Mouse (Mus musculus): ENCODE data around the gene Pkn1. TPM values are rescaled to one million over a fixed set of nuclear protein-coding genes. Genes with fewer than 3 reads are reported as not detected.

Gene Pkn1
- polyA plus RNA-seq, 1 experiment from 2014 or later: 22.7 TPM

- peaks cover 7% of the 10 kb centered on the region for H3K36me3 ChIP-seq (ENCODE audit: control insufficient read depth, insufficient read depth, low read length)
- H3K27me3 ChIP-seq (ENCODE audit: control insufficient read depth, insufficient read depth, low read length): no peaks in the 10 kb centered on the region
- no peak overlapping the region for H3K9ac ChIP-seq (ENCODE audit: low read length)
- no peak for ATAC-seq (ENCODE audit: insufficient number of reproducible peaks, insufficient read depth, low FRiP score, low read depth)
- WGBS: 16% methylated on average over 8 of the region's 8 CpGs
- H3K9me3 ChIP-seq (ENCODE audit: control insufficient read depth, low read length): no peaks in the 10 kb centered on the region
- H3K27ac ChIP-seq (replicated peaks in 1 of 2; ENCODE audit: control insufficient read depth in 1 of 2, insufficient read depth in 1 of 2, low read depth in 2 of 2, low read length in 2 of 2): peak overlapping the region; percentile 39 to 72; a peak in 2 of 4 replicates
- peak overlapping the region; percentile 35 to 87 for H3K4me3 ChIP-seq (ENCODE audit: control insufficient read depth in 1 of 2, insufficient read depth in 1 of 2, low read depth in 1 of 2, low read length in 2 of 2)
- H3K4me1 ChIP-seq (ENCODE audit: control insufficient read depth in 2 of 2, insufficient read depth in 2 of 2, low read length in 2 of 2): peaks cover 8 to 17% of the 10 kb centered on the region in 2 experiments
- peak overlapping the region; percentile 60 for H3K4me2 ChIP-seq (ENCODE audit: low read length)
Measured at GRCm38 (mm10) chr8:83714676-83715030, 15.7 kb upstream of the Pkn1 start.

GRCm38 (mm10) chr8:83707554-83707953 is 8.6 kb upstream of the Pkn1 start:
- H3K27ac ChIP-seq (replicated peaks in 1 of 2; ENCODE audit: control insufficient read depth in 1 of 2, insufficient read depth in 1 of 2, low read depth in 2 of 2, low read length in 2 of 2): no peak overlapping the region
- no peaks in the 10 kb centered on the region for H3K4me1 ChIP-seq (ENCODE audit: control insufficient read depth in 2 of 2, insufficient read depth in 2 of 2, low read length in 2 of 2)
- no peaks in the 10 kb centered on the region for H3K9me3 ChIP-seq (ENCODE audit: control insufficient read depth, low read length)
- ATAC-seq (ENCODE audit: insufficient number of reproducible peaks, insufficient read depth, low FRiP score, low read depth): no peak
- H3K9ac ChIP-seq (ENCODE audit: low read length): no peak overlapping the region
- no peak overlapping the region for H3K4me3 ChIP-seq (ENCODE audit: control insufficient read depth in 1 of 2, insufficient read depth in 1 of 2, low read depth in 1 of 2, low read length in 2 of 2)
- WGBS: 67% methylated on average over 8 of the region's 8 CpGs
- no peaks in the 10 kb centered on the region for H3K27me3 ChIP-seq (ENCODE audit: control insufficient read depth, insufficient read depth, low read length)
- no peaks in the 10 kb centered on the region for H3K36me3 ChIP-seq (ENCODE audit: control insufficient read depth, insufficient read depth, low read length)
- H3K4me2 ChIP-seq (ENCODE audit: low read length): no peak overlapping the region

- Histone ChIP-seq H3K9ac (ENCODE audit: low read length) (no peak overlapping the region), H3K9me3 (ENCODE audit: control insufficient read depth, low read length) (no peaks in the 10 kb centered on the region), H3K27ac (replicated peaks in 1 of 2; ENCODE audit: control insufficient read depth in 1 of 2, insufficient read depth in 1 of 2, low read depth in 2 of 2, low read length in 2 of 2) (no peak overlapping the region), H3K36me3 (ENCODE audit: control insufficient read depth, insufficient read depth, low read length) (no peaks in the 10 kb centered on the region), H3K27me3 (ENCODE audit: control insufficient read depth, insufficient read depth, low read length) (no peaks in the 10 kb centered on the region), H3K4me3 (ENCODE audit: control insufficient read depth in 1 of 2, insufficient read depth in 1 of 2, low read depth in 1 of 2, low read length in 2 of 2) (no peak overlapping the region), H3K4me1 (ENCODE audit: control insufficient read depth in 2 of 2, insufficient read depth in 2 of 2, low read length in 2 of 2) (no peaks in the 10 kb centered on the region), H3K4me2 (ENCODE audit: low read length) (no peak overlapping the region)
- WGBS: 66% methylated on average over 5 of the region's 5 CpGs
- ATAC-seq (ENCODE audit: insufficient number of reproducible peaks, insufficient read depth, low FRiP score, low read depth): no peak
Measured at GRCm38 (mm10) chr8:83706411-83706810, 7.4 kb upstream of the Pkn1 start.

GRCm38 (mm10) chr8:83703426-83703825 is 4.4 kb upstream of the Pkn1 start:
- Histone ChIP-seq H3K27ac (replicated peaks in 1 of 2; ENCODE audit: control insufficient read depth in 1 of 2, insufficient read depth in 1 of 2, low read depth in 2 of 2, low read length in 2 of 2) (no peak overlapping the region), H3K27me3 (ENCODE audit: control insufficient read depth, insufficient read depth, low read length) (no peaks in the 10 kb centered on the region), H3K4me1 (ENCODE audit: control insufficient read depth in 2 of 2, insufficient read depth in 2 of 2, low read length in 2 of 2) (peaks cover 2 to 19% of the 10 kb centered on the region in 2 experiments; a peak in 3 of 4 replicates), H3K9me3 (ENCODE audit: control insufficient read depth, low read length) (no peaks in the 10 kb centered on the region), H3K4me2 (ENCODE audit: low read length) (no peak overlapping the region), H3K9ac (ENCODE audit: low read length) (no peak overlapping the region), H3K36me3 (ENCODE audit: control insufficient read depth, insufficient read depth, low read length) (no peaks in the 10 kb centered on the region), H3K4me3 (ENCODE audit: control insufficient read depth in 1 of 2, insufficient read depth in 1 of 2, low read depth in 1 of 2, low read length in 2 of 2) (no peak overlapping the region)
- 80% methylated on average over 4 of the region's 4 CpGs for WGBS
- no peak for ATAC-seq (ENCODE audit: insufficient number of reproducible peaks, insufficient read depth, low FRiP score, low read depth)

GRCm38 (mm10) chr8:83700423-83701085 is 1.6 kb upstream of the Pkn1 start:
- no peak overlapping the region for H3K4me3 ChIP-seq (ENCODE audit: control insufficient read depth in 1 of 2, insufficient read depth in 1 of 2, low read depth in 1 of 2, low read length in 2 of 2)
- H3K27me3 ChIP-seq (ENCODE audit: control insufficient read depth, insufficient read depth, low read length): no peaks in the 10 kb centered on the region
- no peak overlapping the region; the same call in 1 of the 2 replicates for H3K9ac ChIP-seq (ENCODE audit: low read length)
- H3K36me3 ChIP-seq (ENCODE audit: control insufficient read depth, insufficient read depth, low read length): no peaks in the 10 kb centered on the region
- H3K27ac ChIP-seq (replicated peaks in 1 of 2; ENCODE audit: control insufficient read depth in 1 of 2, insufficient read depth in 1 of 2, low read depth in 2 of 2, low read length in 2 of 2): peak overlapping the region; percentile 0 to 32; a peak in 1 of 4 replicates
- H3K4me2 ChIP-seq (ENCODE audit: low read length): no peak overlapping the region
- no peaks in the 10 kb centered on the region for H3K9me3 ChIP-seq (ENCODE audit: control insufficient read depth, low read length)
- WGBS: 53% methylated on average over 9 of the region's 9 CpGs
- H3K4me1 ChIP-seq (ENCODE audit: control insufficient read depth in 2 of 2, insufficient read depth in 2 of 2, low read length in 2 of 2): peaks cover 15 to 42% of the 10 kb centered on the region in 2 experiments
- ATAC-seq (ENCODE audit: insufficient number of reproducible peaks, insufficient read depth, low FRiP score, low read depth): no peak

- Histone ChIP-seq H3K27ac (replicated peaks in 1 of 2; ENCODE audit: control insufficient read depth in 1 of 2, insufficient read depth in 1 of 2, low read depth in 2 of 2, low read length in 2 of 2) (peak overlapping the region; percentile 76 to 77), H3K36me3 (ENCODE audit: control insufficient read depth, insufficient read depth, low read length) (no peaks in the 10 kb centered on the region), H3K9ac (ENCODE audit: low read length) (peak overlapping the region; percentile 97), H3K4me3 (ENCODE audit: control insufficient read depth in 1 of 2, insufficient read depth in 1 of 2, low read depth in 1 of 2, low read length in 2 of 2) (peak overlapping the region; percentile 88 to 93), H3K4me2 (ENCODE audit: low read length) (peak overlapping the region; percentile 89), H3K9me3 (ENCODE audit: control insufficient read depth, low read length) (no peaks in the 10 kb centered on the region), H3K27me3 (ENCODE audit: control insufficient read depth, insufficient read depth, low read length) (no peaks in the 10 kb centered on the region), H3K4me1 (ENCODE audit: control insufficient read depth in 2 of 2, insufficient read depth in 2 of 2, low read length in 2 of 2) (peaks cover 16 to 42% of the 10 kb centered on the region in 2 experiments)
- WGBS: 46% methylated on average over 9 of the region's 9 CpGs
- no peak for ATAC-seq (ENCODE audit: insufficient number of reproducible peaks, insufficient read depth, low FRiP score, low read depth)
Measured at GRCm38 (mm10) chr8:83699566-83699965, 587 bp upstream of the Pkn1 start.

GRCm38 (mm10) chr8:83698291-83698660 is 703 bp downstream of the Pkn1 start:
- Histone ChIP-seq H3K9ac (ENCODE audit: low read length) (peak overlapping the region; percentile 97), H3K27me3 (ENCODE audit: control insufficient read depth, insufficient read depth, low read length) (no peaks in the 10 kb centered on the region), H3K27ac (replicated peaks in 1 of 2; ENCODE audit: control insufficient read depth in 1 of 2, insufficient read depth in 1 of 2, low read depth in 2 of 2, low read length in 2 of 2) (peak overlapping the region; percentile 61 to 77), H3K4me3 (ENCODE audit: control insufficient read depth in 1 of 2, insufficient read depth in 1 of 2, low read depth in 1 of 2, low read length in 2 of 2) (peak overlapping the region; percentile 88 to 93), H3K4me1 (ENCODE audit: control insufficient read depth in 2 of 2, insufficient read depth in 2 of 2, low read length in 2 of 2) (peaks cover 16 to 42% of the 10 kb centered on the region in 2 experiments), H3K36me3 (ENCODE audit: control insufficient read depth, insufficient read depth, low read length) (0 out of 2 replicates have a peak, but pooled peaks cover 3% of the 10 kb centered on the region), H3K9me3 (ENCODE audit: control insufficient read depth, low read length) (no peaks in the 10 kb centered on the region), H3K4me2 (ENCODE audit: low read length) (peak overlapping the region; percentile 89)
- WGBS: 3% methylated on average over 15 of the region's 15 CpGs
- no peak for ATAC-seq (ENCODE audit: insufficient number of reproducible peaks, insufficient read depth, low FRiP score, low read depth)
